Mouse (Mus musculus) R1 (cell line): ENCODE measurements around the gene Mlana.

Source experiments
- DNase-seq: peaks from one replicate; pipeline ENCODE4 v3.0.0-alpha.2; 2018; ENCODE audit warnings: low read depth, low spot score

Mlana gene

DNA sequence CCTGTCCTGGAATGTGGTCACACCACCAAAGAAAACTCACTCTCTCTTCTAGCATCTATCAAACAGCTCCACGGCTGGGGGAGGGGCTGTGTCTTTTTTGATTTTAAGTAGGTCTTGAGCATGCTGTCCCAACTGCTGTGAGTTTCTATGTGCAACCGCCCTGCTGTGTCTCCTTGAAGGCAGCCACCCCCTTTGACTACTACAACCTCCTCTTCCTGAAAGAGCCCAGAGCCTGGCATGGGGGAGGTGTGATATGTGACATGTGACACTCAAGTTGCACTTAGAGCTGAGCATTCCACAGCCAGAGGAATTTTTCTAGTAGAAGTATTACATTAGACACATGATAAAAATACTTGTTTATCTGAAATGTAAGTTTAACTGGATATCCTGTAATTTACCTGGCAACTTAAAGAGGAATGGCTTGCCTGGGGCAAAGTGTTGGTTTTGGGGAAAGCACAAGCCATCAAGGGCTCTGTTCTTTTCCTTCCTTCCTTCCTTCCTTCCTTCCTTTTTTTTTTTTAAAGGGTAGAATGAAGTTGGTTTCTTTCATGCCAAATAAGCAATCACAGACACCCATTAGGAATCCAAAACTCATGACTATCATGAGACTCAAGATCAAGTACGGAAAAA, at the start of gene Mlana:
Mlana (plus strand) TSS at position 580 of the 630 bp plus-strand sequence.
- peak; percentile 82 for DNase-seq

DNA sequence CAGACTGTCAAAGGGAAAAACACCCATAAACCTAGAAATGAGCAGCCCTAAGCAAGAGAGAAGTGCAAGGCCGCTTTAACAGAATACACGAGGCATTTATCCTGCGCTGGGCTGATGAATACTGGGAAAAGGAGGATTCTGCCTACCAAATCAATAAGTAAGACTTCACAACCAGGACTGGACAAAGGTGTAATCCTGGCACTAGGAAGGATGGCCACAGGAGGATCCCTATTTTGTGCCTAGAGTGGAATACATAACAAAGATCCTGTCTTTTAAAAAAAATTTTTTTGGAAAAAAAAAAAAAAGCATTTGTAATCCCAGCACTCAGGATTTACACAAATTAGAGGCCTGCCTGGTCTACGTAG, 49.1 kb upstream of the Mlana start:
- no peak for DNase-seq

DNA sequence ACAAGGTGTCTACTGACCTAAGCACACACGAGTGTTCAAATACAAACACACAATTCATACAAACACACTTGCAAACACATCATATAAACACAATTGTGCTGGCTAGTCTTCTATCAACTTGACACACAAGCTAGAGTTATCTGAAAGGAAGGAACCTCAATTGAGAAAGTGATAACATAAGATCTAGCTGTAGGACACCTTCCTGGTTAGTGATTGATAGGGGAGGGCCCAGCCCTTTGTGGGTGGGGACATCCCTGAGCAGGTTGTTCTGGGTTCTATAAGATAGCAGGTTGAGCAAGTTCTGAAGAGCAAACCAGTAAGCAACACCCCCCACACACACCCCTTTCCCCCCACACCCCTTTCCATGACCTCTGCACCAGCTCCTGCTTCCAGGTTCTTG, 47.9 kb upstream of the Mlana start:
- DNase-seq: no peak

DNA sequence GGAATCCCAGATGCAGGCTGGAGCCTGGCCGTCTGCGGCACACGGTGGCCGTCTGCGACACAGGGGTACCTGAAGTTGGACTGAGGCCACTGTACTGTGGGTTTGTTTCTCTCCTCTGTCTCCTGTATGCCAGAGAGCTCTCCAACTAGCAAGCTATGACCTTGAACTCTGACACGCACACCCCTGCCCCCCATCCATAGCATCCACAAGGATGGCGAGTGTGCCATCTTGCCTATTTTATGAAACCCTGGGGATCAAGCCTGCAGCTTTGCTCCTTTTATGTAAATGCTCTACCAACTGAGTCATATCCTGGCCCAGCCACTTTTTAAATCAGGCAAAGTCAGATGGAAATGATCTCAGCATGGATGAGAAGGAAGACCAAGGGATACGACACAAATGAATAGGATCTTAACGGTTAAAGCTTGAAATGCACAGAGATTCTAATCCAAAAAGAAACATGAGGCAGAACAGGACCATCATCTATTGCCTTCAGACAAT, 43.8 kb upstream of the Mlana start:
- peak; percentile 57 for DNase-seq

- peak; percentile 89 for DNase-seq
These were observed 42.5 kb upstream of the Mlana start for GRCm38 (mm10) chr19:29655148-29655547.

- DNase-seq: no peak
These were observed 41.6 kb upstream of the Mlana start for GRCm38 (mm10) chr19:29656029-29656428.

- peak; percentile 69 for DNase-seq
These were observed 41.0 kb upstream of the Mlana start for GRCm38 (mm10) chr19:29656620-29657019.

GRCm38 (mm10) chr19:29657033-29657432, 40.6 kb upstream of the Mlana start:
- peak; percentile 64 for DNase-seq

DNA sequence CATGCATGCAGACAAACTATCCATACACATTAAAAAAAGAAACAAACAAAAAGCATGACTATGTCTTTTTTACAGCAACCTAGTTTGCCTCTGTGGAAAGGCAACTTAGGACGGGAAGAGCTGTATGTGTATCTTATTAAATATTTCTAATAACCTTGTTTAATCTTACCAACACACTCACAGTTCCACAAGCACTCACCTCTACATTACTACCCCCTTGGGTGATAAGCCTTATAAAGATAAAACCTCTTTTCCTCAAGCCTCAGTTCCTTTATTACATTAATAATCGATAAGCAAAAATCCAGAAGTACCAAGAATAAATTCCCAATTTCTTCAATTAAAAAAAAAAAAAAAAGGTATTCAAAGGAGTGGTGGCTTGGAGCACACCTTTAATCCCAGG, 40.1 kb upstream of the Mlana start:
- no peak for DNase-seq

DNA sequence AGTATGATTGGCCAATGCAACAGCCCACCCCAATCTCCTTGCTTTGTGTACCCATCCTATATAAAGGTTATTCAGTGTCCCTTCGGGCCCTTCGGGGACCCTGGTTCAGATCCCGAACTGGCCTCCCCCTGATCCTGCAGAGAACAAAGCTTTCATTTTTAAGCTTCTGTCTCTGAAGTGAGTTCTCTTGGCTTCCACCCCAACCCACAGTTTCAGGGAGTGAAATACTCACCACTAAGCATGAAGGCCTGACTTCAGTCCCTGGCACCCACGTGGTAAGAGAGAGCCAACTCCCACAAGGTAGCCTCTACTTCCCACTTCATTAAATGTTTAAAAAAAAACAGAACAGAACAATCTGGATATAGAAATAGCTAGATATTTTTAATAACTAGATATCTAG, 38.8 kb upstream of the Mlana start:
- DNase-seq: no peak

- no peak for DNase-seq
These were observed 37.9 kb upstream of the Mlana start for GRCm38 (mm10) chr19:29659705-29660104.

DNA sequence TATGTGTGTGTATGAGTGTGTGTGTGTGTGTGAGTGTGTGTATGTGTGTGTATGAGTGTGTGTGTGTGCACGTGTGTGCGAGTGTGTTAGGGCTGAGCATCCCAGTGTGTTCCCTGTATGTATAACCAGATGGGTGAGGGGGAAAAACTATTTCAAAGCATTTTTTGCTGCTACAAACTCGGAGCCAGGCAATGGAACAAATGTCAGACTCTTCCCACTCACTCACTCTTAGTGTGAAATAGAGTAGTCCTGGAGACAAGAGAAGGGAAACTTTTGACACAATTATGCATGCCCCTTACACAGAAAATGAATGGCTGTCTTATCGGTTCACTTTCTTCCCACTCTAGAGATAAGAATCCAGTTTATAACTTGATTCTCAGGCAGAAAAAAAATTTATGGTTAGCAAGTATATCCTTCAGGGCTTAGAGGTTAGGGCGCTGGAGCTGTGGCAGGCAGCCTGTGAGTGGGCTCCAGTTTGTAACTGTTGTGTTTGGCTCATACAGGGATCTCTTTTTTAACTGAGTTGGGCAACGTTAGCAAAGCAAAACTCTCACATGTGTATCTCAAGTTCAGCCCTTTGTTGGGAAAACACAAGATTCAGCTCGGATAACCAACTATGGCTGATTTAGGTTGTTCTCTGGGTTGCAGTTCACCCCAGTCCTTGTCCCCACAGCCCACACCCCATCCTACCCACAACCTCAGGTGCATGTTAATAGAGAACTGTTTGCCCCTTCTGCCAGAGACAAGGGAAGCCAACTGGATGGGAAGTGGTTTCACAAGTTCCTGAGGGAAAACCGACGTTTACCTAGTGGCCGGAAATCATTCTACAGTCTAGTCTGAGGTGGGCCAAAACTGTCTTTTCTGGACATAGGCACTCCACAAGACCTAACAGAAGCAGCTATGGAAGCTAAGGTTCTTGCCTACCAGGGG, 36.5 kb upstream of the Mlana start:
- no peak for DNase-seq

DNA sequence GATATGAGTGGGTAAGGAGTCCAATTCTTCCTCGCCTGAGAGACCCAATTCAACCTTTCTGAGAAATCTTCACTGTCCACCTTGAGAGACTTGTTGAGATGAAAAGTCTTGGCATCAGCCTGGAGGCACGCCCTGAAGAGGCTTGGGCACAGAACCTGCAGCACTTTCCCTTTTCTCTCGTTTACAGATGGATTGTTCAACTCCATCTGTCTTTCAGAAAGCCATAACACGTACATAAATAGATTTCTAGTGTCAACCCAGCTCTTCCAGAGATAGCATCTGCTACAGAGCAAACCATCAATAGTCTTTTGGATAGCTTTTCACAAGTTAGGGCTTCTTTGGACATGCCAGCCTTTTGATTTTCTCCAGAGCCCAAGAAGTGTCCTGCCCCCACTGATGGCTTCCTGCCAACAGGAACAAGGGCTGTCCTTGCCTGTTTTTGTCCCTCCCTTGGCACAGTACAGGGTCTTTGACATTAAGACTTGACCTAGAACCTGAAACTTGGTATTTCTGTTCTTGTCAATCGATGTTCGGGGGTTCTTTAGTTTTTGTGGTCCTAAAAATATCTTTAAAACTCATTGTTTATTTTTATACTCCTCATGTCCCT, 35.5 kb upstream of the Mlana start:
- DNase-seq: no peak

DNA sequence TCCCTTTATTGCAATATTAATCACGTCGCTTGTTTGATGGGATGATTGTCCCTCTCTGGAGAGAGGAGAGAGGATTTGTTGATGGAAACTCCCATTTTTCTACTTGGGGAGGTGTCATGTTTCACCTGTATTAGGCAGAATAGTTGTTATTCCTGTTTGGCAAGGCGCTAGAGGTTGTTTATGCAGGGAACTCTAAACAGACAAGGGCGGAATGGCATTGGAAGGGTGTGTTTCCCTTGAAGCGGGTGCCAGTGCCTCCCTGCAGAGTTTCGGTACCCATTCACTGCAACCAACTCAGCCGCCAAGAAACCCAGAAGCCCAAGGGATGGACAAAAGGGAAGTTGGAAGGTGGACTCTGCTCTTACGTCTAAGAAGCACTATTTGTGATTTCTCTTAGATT, 33.8 kb upstream of the Mlana start:
- peak; percentile 62 for DNase-seq

DNA sequence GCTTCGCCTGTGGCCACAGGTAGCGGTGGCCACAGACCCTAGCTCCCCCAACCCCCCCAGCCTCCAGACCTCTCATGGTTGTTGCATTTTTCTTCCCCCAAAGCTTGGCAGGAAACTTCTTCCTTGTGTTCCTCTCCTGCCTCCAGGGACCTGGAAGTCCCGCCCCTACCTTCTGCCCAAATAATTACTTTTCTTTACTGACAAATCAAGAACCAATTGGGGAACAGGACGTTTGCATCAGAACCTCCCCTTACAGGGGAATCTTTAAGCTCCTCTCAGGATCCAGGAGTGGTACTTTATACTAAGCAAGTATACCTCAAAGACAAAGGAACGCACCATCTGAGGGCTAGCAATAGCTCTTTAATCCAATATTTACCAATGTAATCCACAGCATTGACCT, 32.7 kb upstream of the Mlana start:
- DNase-seq: peak; percentile 63

DNA sequence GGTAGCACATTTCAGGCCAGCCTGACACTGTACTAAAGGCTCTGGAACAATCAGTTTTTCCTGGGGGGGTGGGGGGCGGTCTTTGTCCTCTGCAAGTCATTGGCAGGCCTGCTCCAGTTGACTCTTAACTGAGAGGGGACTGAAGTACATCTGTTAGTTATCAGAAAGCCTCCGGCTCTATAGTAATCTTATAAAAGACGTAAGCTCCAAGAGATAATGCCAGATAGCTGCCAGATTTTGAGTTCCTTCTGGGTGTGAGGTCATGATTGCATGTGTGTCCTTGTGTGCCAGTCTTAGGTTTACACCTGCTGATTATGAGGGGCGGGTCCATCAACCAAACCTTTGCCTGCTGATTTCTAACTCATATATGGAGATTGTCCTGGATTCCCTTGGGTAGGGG, 31.5 kb upstream of the Mlana start:
- no peak for DNase-seq

GRCm38 (mm10) chr19:29666965-29667594, 30.5 kb upstream of the Mlana start:
- DNase-seq: peak; percentile 62

DNA sequence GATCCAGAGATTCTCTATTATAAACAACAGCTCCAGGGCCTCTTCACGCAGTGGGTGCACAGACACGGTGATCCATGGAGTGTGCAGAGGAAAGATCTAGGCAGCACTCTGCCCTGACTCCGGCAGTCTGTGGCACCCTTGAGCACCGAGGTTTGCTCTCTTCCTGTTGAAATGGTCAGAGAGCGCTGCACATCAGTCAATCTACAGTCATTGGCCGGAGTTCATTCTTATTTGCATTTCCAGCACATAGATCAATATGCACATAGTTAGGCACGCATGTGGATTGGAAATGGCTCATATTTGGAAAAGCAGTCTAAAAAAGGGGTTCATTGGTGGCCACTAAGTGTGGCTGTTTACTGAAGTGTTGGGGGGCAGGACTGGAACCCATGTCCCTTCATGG, 29.5 kb upstream of the Mlana start:
- no peak for DNase-seq

GRCm38 (mm10) chr19:29670247-29670646, 27.4 kb upstream of the Mlana start:
- no peak for DNase-seq

DNA sequence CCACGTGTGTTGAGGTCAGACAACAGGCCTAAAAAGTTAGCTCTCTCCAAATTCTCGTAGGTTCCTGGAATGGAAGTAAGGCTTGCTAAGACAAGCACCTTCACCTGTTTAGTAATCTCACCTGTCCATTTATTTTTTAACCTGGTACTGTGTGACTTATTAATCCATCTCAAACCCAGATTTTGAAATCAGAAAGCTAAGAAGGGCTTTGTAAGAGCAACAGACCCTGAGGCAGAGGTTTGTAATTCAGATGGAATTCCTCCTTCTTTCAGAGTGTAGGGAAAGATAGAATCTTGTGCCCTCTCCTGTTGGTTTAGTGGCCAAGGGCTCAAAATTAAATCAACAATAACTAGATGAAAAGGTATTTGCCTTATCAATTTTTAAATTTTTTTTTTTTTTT, 26.5 kb upstream of the Mlana start:
- no peak for DNase-seq

DNA sequence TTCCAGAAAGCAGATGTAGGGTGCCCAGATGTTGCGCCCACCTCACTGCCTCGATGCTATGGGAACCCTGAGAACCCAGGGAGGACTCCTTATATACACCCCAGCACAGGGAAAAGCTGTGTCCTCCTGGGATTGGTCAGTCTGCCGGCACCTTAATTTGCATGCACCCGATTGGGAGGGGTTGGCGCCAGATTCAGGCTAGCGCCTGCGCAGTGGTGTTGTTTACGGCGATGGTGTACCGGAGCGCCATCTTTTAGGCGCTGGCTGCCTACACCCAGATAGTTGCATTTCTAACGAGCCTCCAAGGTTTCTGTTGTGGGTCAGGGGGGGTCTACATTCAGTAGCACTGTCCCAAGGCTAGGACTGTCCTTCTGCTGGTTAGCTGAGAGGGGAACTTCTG, 25.0 kb upstream of the Mlana start:
- DNase-seq: peak; percentile 91

DNA sequence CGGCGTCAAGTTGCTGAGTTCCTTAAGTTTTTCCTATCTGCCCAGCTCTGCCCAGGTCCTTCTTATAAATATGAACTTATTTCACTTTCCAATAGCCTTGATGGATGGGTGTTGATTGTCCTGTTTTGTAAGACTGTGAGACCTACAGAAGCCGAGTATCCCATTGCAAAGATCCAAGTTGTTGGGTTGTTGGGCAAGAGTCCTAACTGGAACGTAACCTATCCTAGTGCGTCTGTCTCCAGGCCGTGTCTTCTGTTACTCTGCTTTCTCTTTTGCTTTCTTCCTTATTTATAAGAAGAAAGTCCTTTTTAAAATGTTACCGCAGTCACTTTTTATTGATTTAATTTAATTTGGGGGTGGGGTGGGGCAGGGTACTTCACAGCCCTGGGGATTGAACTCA, 22.7 kb upstream of the Mlana start:
- DNase-seq: no peak
